In the genomic region with DNA sequence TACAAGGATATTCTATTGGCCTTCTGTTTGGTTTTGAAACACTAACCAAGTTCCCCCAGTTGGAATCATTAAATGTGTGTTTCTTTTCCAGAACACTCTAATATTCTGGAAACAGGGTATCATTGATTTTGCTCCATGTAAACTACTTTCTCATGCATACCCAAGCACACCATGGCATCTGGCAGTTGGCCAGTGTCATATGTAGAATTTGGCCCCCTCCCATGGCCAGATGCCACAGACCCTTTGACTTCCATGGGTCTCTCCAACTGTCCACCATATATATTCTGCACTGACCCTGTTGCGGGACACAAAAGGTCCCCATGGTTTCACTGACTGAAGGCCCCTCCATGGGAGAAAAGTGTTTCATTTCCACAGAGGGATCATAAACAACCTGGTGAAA, we compare ENCODE assay signal across 23 mouse cellular contexts. TPM values are rescaled to one million over a fixed set of nuclear protein-coding genes. Genes with fewer than 3 reads are reported as not detected.
"Had no signal": no experiment of that assay in that cellular context is flagged by ENCODE, and none has a peak within 500 bp of the region (broad histone marks: within the 10 kb centered on the region; RNA-seq: fewer than 3 reads in every experiment).

No protein-coding gene starts in this region.

- H3K4me1 ChIP-seq: liver, embryonic 15.5 days; lung, embryonic 15.5 days; stomach, embryonic 15.5 days had no signal

- H3K4me3 ChIP-seq: liver, embryonic 15.5 days; lung, embryonic 15.5 days; megakaryocyte, embryonic 14.5 days; midbrain, embryonic 12.5 days; neural tube, embryonic 12.5 days; stomach, embryonic 15.5 days had no signal

- H3K36me3 ChIP-seq: liver, embryonic 15.5 days; midbrain, embryonic 12.5 days; stomach, embryonic 15.5 days had no signal

- H3K4me2 ChIP-seq: liver, embryonic 15.5 days; lung, embryonic 15.5 days; midbrain, embryonic 12.5 days; neural tube, embryonic 12.5 days; stomach, embryonic 15.5 days had no signal

- H3K9ac ChIP-seq: liver, embryonic 15.5 days; liver, postnatal 0 days; lung, embryonic 15.5 days; midbrain, embryonic 12.5 days; neural tube, embryonic 12.5 days; stomach, embryonic 15.5 days had no signal

- H3K9me3 ChIP-seq: liver, embryonic 15.5 days; lung, embryonic 15.5 days; megakaryocyte, embryonic 14.5 days; midbrain, embryonic 12.5 days; neural tube, embryonic 12.5 days; stomach, embryonic 15.5 days had no signal

- H3K27me3 ChIP-seq: liver, embryonic 15.5 days; lung, embryonic 15.5 days; megakaryocyte, embryonic 14.5 days; midbrain, embryonic 12.5 days; neural tube, embryonic 12.5 days; stomach, embryonic 15.5 days had no signal

- ATAC-seq: liver, postnatal 0 days; lung, postnatal 0 days; midbrain, embryonic 16.5 days had no signal

- H3K27ac ChIP-seq: liver, embryonic 15.5 days; lung, embryonic 15.5 days; macrophage; midbrain, embryonic 12.5 days; neural tube, embryonic 12.5 days; stomach, embryonic 15.5 days; stomach, postnatal 0 days had no signal

- DNase-seq: liver, postnatal 0 days; lung, adult 2 months; lung, postnatal 14 days; lung, postnatal 36 days; midbrain, embryonic 14.5 days; right cerebral cortex, postnatal 14 days; thymus, adult 2 months; thymus, postnatal 25 days; thymus, postnatal 4 days had no signal

RNA-seq across cellular contexts. Expression of a gene that starts 22.9 kb away (rescaled TPM):
- total RNA-seq: megakaryocyte progenitor cell, adult 5-6 weeks; monocyte, adult 5-6 weeks; neutrophil, adult 5-6 weeks had no signal
- polyA plus RNA-seq: liver, postnatal 0 days; macrophage; spleen, adult 2 months had no signal
